Mouse (Mus musculus) heart, postnatal 25 days (tissue): ENCODE results near the gene Ptprc. TPM values are rescaled to one million over a fixed set of nuclear protein-coding genes. Genes with fewer than 3 reads are reported as not detected.
A peak's percentile ranks its signal among the peaks of the same experiment; 100 is the strongest.

Experiments used
- DNase-seq: peaks from one replicate; pipeline ENCODE4 v3.0.0; 2022; ENCODE audit warnings: low spot score
- intact Hi-C: fragments of 180-260 bp; cut with DNase I; formaldehyde crosslinking; loops from one replicate; pipeline ENCODE4 v1.15.1; 2025
- total RNA-seq, 2 experiments: library from RNA; stranded (reverse); gene quantifications; 2 replicates each; pipeline ENCODE4 v1.2.3; 2021

The Ptprc gene
- total RNA-seq, 2 experiments from 2014 or later: 4.1 to 6.0 TPM

GRCm38 (mm10) chr1:138080308-138080707 lies 95.2 kb downstream of the Ptprc start:
- intact Hi-C loops: no loop called here
- DNase-seq: no peak

GRCm38 (mm10) chr1:138044196-138044945 lies 131.1 kb downstream of the Ptprc start:
- DNase-seq: peak; percentile 14
- intact Hi-C loops: loop anchor here (1.0 to 10.0 kb wide), 4 partner anchors 100 to 1490 kb away; no protein-coding TSS in a partner anchor

GRCm38 (mm10) chr1:138040556-138040955 lies 135.0 kb downstream of the Ptprc start:
- DNase-seq: no peak
- intact Hi-C loops: loop anchor here (10.0 kb wide), 3 partner anchors 96 to 1486 kb away; no protein-coding TSS in a partner anchor

- intact Hi-C loops: no loop called here
- no peak for DNase-seq
Observed at GRCm38 (mm10) chr1:138039201-138039600, 136.3 kb downstream of the Ptprc start.

GRCm38 (mm10) chr1:138037484-138037883 lies 138.0 kb downstream of the Ptprc start:
- no peak for DNase-seq
- intact Hi-C loops: no loop called here

GRCm38 (mm10) chr1:138029649-138030048 lies 145.9 kb downstream of the Ptprc start:
- DNase-seq: no peak
- intact Hi-C loops: no loop called here

- intact Hi-C loops: no loop called here
- DNase-seq: no peak
Observed at GRCm38 (mm10) chr1:138025298-138025697, 150.2 kb downstream of the Ptprc start.

GRCm38 (mm10) chr1:138023601-138024000 lies 151.9 kb downstream of the Ptprc start:
- intact Hi-C loops: no loop called here

GRCm38 (mm10) chr1:138022918-138023295 lies 152.6 kb downstream of the Ptprc start:
- intact Hi-C loops: no loop called here
- DNase-seq: no peak

More at GRCm38 (mm10) chr1:138023601-138024000, 151.9 kb downstream of the Ptprc start:
- DNase-seq: no peak

GRCm38 (mm10) chr1:138021962-138022917 lies 153.3 kb downstream of the Ptprc start:
- DNase-seq: no peak
- intact Hi-C loops: no loop called here

Other genes with a start within 250 kb of the Ptprc start
- not detected for gene Atp6v1g3, start 98.0 kb upstream of the Ptprc start, total RNA-seq